Mouse (Mus musculus) G1E (cell line): ENCODE results near the gene Edaradd. TPM values are rescaled to one million over a fixed set of nuclear protein-coding genes. Genes with fewer than 3 reads are reported as not detected.
"Not testable (repeated sequence)": the region's sequence is repeated elsewhere in the genome, so short reads cannot be mapped to it uniquely, and the experiment has no call there.

ENCODE experiments used
- ATAC-seq: 2 replicates; pipeline ENCODE4 v1.8.0; 2016; ENCODE audit warnings: mild to moderate bottlenecking; ENCODE audit not compliant: insufficient number of reproducible peaks, poor library complexity, low FRiP score, severe bottlenecking; ENCODE audit errors: extremely low read depth
- DNase-seq: peaks from one replicate; pipeline ENCODE4 v3.0.0; 2012; ENCODE audit warnings: low spot score
- H3K27me3 ChIP-seq: 2 replicates; pipeline ENCODE4 v1.6.1; 2012; ENCODE audit warnings: mild to moderate bottlenecking, low read length, inconsistent platforms; ENCODE audit not compliant: insufficient read depth
- H3K36me3 ChIP-seq: replicated peaks from 2 replicates; pipeline ENCODE3; 2012; ENCODE audit warnings: mild to moderate bottlenecking, inconsistent platforms
- H3K4me1 ChIP-seq: 2 replicates; pipeline ENCODE4 v1.6.1; 2012; ENCODE audit warnings: low read depth, low read length, inconsistent platforms, mixed read lengths; ENCODE audit not compliant: insufficient read depth
- H3K4me3 ChIP-seq: 2 replicates; pipeline ENCODE4 v1.5.1; 2012; ENCODE audit warnings: low read depth, mild to moderate bottlenecking, inconsistent platforms, low read length, moderate library complexity, mixed read lengths
- H3K9me3 ChIP-seq: replicated peaks from 2 replicates; pipeline ENCODE4 v1.6.1; 2012; ENCODE audit warnings: inconsistent platforms
- CTCF ChIP-seq: IDR thresholded peaks from 2 replicates; pipeline ENCODE4 v1.5.1; 2012; ENCODE audit warnings: low read depth, low read length, inconsistent platforms, mixed read lengths
- GATA1 ChIP-seq: IDR thresholded peaks from 2 replicates; pipeline ENCODE4 v1.6.1; 2012; ENCODE audit warnings: borderline replicate concordance, low read length, inconsistent platforms, mixed read lengths
- GATA2 ChIP-seq: IDR thresholded peaks from 2 replicates; pipeline ENCODE4 v1.6.1; 2012; ENCODE audit warnings: low read depth, low read length, inconsistent platforms, borderline replicate concordance
- POLR2AphosphoS5 ChIP-seq: IDR thresholded peaks from 2 replicates; pipeline ENCODE4 v1.6.1; 2012; ENCODE audit warnings: low read depth, low read length, inconsistent platforms; ENCODE audit not compliant: insufficient replicate concordance
- TAL1 ChIP-seq: conservative IDR thresholded peaks from 2 replicates; pipeline ENCODE4 v1.6.1; 2012; ENCODE audit warnings: low read depth, low read length, inconsistent platforms, mixed read lengths
- polyA plus RNA-seq: library from polyadenylated mRNA; stranded (reverse); fragments of >175 nt; gene quantifications from 2 replicates; pipeline ENCODE4 v1.2.3, GENCODE M21; 2012
- total RNA-seq, 2 experiments: library from RNA; stranded (forward) in 1 of 2; stranded (reverse) in 1 of 2; fragments of 200-1000 nt in 1 of 2; fragments of >200 nt in 1 of 2; fragmentation: Nextera tagmentation in 1 of 2; gene quantifications; 2 replicates each; pipeline ENCODE4 v1.2.3; 2014 to 2017

Edaradd gene
- total and polyA plus RNA-seq, 3 experiments, result 0.07 to 2.0 (median 0.66) TPM

- no peak for TF ChIP-seq GATA2
- TF ChIP-seq CTCF, result no peak
- no peak for TF ChIP-seq TAL1
- TF ChIP-seq POLR2AphosphoS5, result no peak
- TF ChIP-seq GATA1, result no peak
- Histone ChIP-seq H3K36me3 (peaks cover 1% of the 10 kb centered on the region), H3K4me1 (peaks cover 50% of the 10 kb centered on the region), H3K9me3 (no peaks in the 10 kb centered on the region), H3K4me3 (no peak within 1 kb of the TSS), H3K27me3 (no peaks in the 10 kb centered on the region)
- ATAC-seq, result no peak
- no peak for DNase-seq
Observed at GRCm38 (mm10) chr13:12464844-12465243, 55.4 kb downstream of the Edaradd start, which contains the start of gene Lgals8. Lgals8 (minus strand) TSS chr13:12464944.

GRCm38 (mm10) chr13:12464159-12464558 is 56.1 kb downstream of the Edaradd start:
- not testable (repeated sequence) for H3K36me3 ChIP-seq, H3K9me3 ChIP-seq, H3K27me3 ChIP-seq, H3K4me3 ChIP-seq, DNase-seq, ATAC-seq
- H3K4me1 ChIP-seq, result peaks cover 47% of the 10 kb centered on the region

- Histone ChIP-seq H3K9me3 (no peaks in the 10 kb centered on the region), H3K36me3 (peaks cover 18% of the 10 kb centered on the region), H3K4me1 (peaks cover 49% of the 10 kb centered on the region), H3K4me3 (no peak overlapping the region), H3K27me3 (no peaks in the 10 kb centered on the region)
- DNase-seq (no peak), ATAC-seq (no peak)
- TF ChIP-seq TAL1, result no peak
- no peak for TF ChIP-seq GATA2
- TF ChIP-seq CTCF, result no peak
- TF ChIP-seq POLR2AphosphoS5, result no peak
- no peak for TF ChIP-seq GATA1
Observed at GRCm38 (mm10) chr13:12462623-12463022, 57.6 kb downstream of the Edaradd start.

DNA sequence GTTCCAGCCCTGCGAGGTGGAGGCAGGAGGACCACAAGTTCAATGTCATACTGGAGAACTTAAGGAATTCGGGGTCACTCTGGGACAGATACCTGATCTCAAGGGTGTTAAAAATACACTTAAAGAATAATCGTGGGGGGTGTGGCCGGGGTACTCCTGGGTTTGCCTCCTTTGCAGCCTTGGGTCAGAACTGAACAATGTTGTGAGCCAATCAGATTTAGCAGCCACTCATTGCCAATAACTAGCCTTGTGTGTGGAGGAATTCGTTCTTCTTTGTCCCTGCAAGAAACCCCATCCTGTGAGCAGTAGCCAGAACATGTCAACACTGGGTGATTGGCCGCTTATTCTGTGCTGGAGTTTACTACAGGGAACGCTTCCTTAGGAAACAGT is 58.5 kb downstream of the Edaradd start:
- peak overlapping the region; percentile 100 for H3K4me3 ChIP-seq
- no peak for TF ChIP-seq POLR2AphosphoS5
- TF ChIP-seq TAL1, result no peak
- TF ChIP-seq GATA2, result no peak
- no peak for TF ChIP-seq GATA1
- H3K27me3 ChIP-seq, result no peaks in the 10 kb centered on the region
- peaks cover 55% of the 10 kb centered on the region for H3K4me1 ChIP-seq
- no peaks in the 10 kb centered on the region for H3K9me3 ChIP-seq
- peak; percentile 24; the same call in 1 of the 2 replicates for ATAC-seq
- peak; percentile 13 for DNase-seq
- peaks cover 26% of the 10 kb centered on the region for H3K36me3 ChIP-seq

GRCm38 (mm10) chr13:12460881-12461729 is 59.1 kb downstream of the Edaradd start:
- TF ChIP-seq GATA1, result no peak
- no peak for TF ChIP-seq GATA2
- no peak for TF ChIP-seq CTCF
- TF ChIP-seq POLR2AphosphoS5, result no peak
- TF ChIP-seq TAL1, result no peak
- peak; percentile 74 for DNase-seq
- Histone ChIP-seq H3K27me3 (no peaks in the 10 kb centered on the region), H3K4me3 (peak overlapping the region; percentile 100), H3K36me3 (peaks cover 32% of the 10 kb centered on the region), H3K9me3 (no peaks in the 10 kb centered on the region), H3K4me1 (peaks cover 57% of the 10 kb centered on the region)
- peak; percentile 69 for ATAC-seq

DNA sequence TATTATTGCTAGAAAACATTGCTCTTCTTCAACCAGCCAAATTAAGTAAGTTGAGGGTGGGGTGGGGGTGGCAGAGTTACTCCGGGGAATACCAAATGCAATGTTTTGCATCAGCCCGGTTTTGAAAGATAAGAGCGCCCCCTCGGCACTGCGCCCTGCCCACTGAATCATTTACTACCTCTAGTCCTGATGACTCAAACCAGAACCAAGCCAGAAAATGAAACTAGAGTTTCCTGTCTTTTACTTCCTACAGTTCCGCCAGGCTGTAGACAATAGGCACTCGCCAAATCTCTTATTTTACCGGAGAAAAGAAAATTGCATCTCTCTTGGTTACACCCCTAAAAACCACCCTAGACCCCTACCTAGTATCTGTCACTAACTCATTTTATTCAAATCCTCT is 59.8 kb downstream of the Edaradd start:
- ATAC-seq (peak; percentile 55), DNase-seq (peak; percentile 52)
- TF ChIP-seq POLR2AphosphoS5 (no peak), CTCF (no peak)
- peaks cover 39% of the 10 kb centered on the region for H3K36me3 ChIP-seq
- no peaks in the 10 kb centered on the region for H3K9me3 ChIP-seq
- H3K4me1 ChIP-seq, result peaks cover 56% of the 10 kb centered on the region
- no peaks in the 10 kb centered on the region for H3K27me3 ChIP-seq
- H3K4me3 ChIP-seq, result peak overlapping the region; percentile 100

DNA sequence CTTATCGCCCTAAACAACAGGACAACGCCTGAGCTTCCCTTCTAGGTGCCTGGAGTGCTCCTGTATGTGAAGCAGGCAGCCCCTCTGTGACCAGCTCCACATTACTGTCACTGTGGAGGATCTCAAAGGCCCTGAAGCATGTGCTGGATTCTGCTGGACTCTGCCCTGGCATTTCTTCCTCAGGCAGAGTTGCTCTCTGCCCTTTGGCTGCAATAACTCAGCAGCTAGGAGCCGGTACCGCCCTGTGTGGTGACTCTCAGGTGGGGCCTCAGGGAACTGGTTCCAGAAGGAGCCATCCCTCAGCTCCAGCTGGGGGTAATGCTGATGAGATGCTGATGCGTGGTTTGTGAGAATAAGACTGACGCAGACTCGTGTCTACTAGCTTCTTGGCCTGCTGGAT is 63.5 kb downstream of the Edaradd start:
- Histone ChIP-seq H3K4me3 (no peak overlapping the region), H3K9me3 (no peaks in the 10 kb centered on the region), H3K4me1 (peaks cover 40% of the 10 kb centered on the region), H3K27me3 (no peaks in the 10 kb centered on the region), H3K36me3 (peaks cover 76% of the 10 kb centered on the region)
- no peak for ATAC-seq
- DNase-seq, result no peak
- TF ChIP-seq TAL1, result no peak
- no peak for TF ChIP-seq GATA2
- no peak for TF ChIP-seq CTCF
- no peak for TF ChIP-seq POLR2AphosphoS5
- no peak for TF ChIP-seq GATA1
